Mouse (Mus musculus): ENCODE measurements around the gene Kdelr1. TPM values are rescaled to one million over a fixed set of nuclear protein-coding genes. Genes with fewer than 3 reads are reported as not detected.

Kdelr1 gene
- polyA plus RNA-seq, 1 experiment from 2014 or later: 61.0 TPM

- H3K27ac ChIP-seq (replicated peaks): no peak overlapping the region
- no peak overlapping the region for H3K9ac ChIP-seq
- H3K4me1 ChIP-seq (replicated peaks): 0 out of 2 replicates have a peak, but pooled peaks cover 10% of the 10 kb centered on the region
- no peaks in the 10 kb centered on the region for H3K9me3 ChIP-seq
- no peak overlapping the region for H3K4me3 ChIP-seq
- WGBS: 83% methylated on average over 12 of the region's 12 CpGs
- H3K36me3 ChIP-seq: no peaks in the 10 kb centered on the region
- H3K27me3 ChIP-seq: 0 out of 2 replicates have a peak, but pooled peaks cover 9% of the 10 kb centered on the region
- no peak for ATAC-seq (ENCODE audit: low FRiP score, low read depth)
- no peak overlapping the region for H3K4me2 ChIP-seq
Measured at GRCm38 (mm10) chr7:45853089-45853488, 19.5 kb upstream of the Kdelr1 start.

- 6% methylated on average over 28 of the region's 30 CpGs for whole genome bisulfite sequencing
- Histone ChIP-seq H3K4me2 (peak overlapping the region; percentile 48), H3K9ac (0 out of 2 replicates have a peak overlapping the region, but pooled peaks have one; percentile 20), H3K4me3 (peak overlapping the region; percentile 22), H3K27me3 (peaks cover 2% of the 10 kb centered on the region; the same call in 1 of the 2 replicates), H3K9me3 (no peaks in the 10 kb centered on the region), H3K4me1 (replicated peaks) (0 out of 2 replicates have a peak, but pooled peaks cover 15% of the 10 kb centered on the region), H3K27ac (replicated peaks) (no peak overlapping the region), H3K36me3 (no peaks in the 10 kb centered on the region)
- peak; percentile 32; the same call in 1 of the 2 replicates for ATAC-seq (ENCODE audit: low FRiP score, low read depth)
Measured at GRCm38 (mm10) chr7:45856950-45857901, 15.3 kb upstream of the Kdelr1 start.

GRCm38 (mm10) chr7:45859008-45859407 is 13.6 kb upstream of the Kdelr1 start:
- 0 out of 2 replicates have a peak, but pooled peaks cover 15% of the 10 kb centered on the region for H3K4me1 ChIP-seq (replicated peaks)
- no peak overlapping the region for H3K9ac ChIP-seq
- WGBS: 54% methylated on average over 4 of the region's 4 CpGs
- H3K27me3 ChIP-seq: peaks cover 2% of the 10 kb centered on the region; the same call in 1 of the 2 replicates
- no peaks in the 10 kb centered on the region for H3K36me3 ChIP-seq
- H3K4me2 ChIP-seq: no peak overlapping the region
- no peak overlapping the region for H3K4me3 ChIP-seq
- H3K27ac ChIP-seq (replicated peaks): no peak overlapping the region
- H3K9me3 ChIP-seq: no peaks in the 10 kb centered on the region
- ATAC-seq (ENCODE audit: low FRiP score, low read depth): no peak

GRCm38 (mm10) chr7:45862804-45863203 is 9.8 kb upstream of the Kdelr1 start:
- no peak overlapping the region for H3K27ac ChIP-seq (replicated peaks)
- no peak overlapping the region for H3K4me3 ChIP-seq

GRCm38 (mm10) chr7:45864435-45864834 is 8.1 kb upstream of the Kdelr1 start:
- H3K27me3 ChIP-seq: no peaks in the 10 kb centered on the region
- no peak overlapping the region for H3K27ac ChIP-seq (replicated peaks)
- no peak overlapping the region for H3K4me3 ChIP-seq
- ATAC-seq (ENCODE audit: low FRiP score, low read depth): no peak
- no peak overlapping the region for H3K9ac ChIP-seq
- H3K36me3 ChIP-seq: no peaks in the 10 kb centered on the region
- no peak overlapping the region for H3K4me2 ChIP-seq
- H3K9me3 ChIP-seq: no peaks in the 10 kb centered on the region
- H3K4me1 ChIP-seq (replicated peaks): peaks cover 27% of the 10 kb centered on the region
- WGBS: 62% methylated on average over 3 of the region's 3 CpGs

More at GRCm38 (mm10) chr7:45862804-45863203, 9.8 kb upstream of the Kdelr1 start:
- Histone ChIP-seq H3K36me3 (no peaks in the 10 kb centered on the region), H3K4me2 (no peak overlapping the region), H3K9me3 (no peaks in the 10 kb centered on the region), H3K4me1 (replicated peaks) (peaks cover 16% of the 10 kb centered on the region), H3K27me3 (no peaks in the 10 kb centered on the region; the same call in 1 of the 2 replicates), H3K9ac (no peak overlapping the region)
- 89% methylated on average over 7 of the region's 7 CpGs for WGBS
- ATAC-seq (ENCODE audit: low FRiP score, low read depth): no peak

GRCm38 (mm10) chr7:45865925-45866910 is 6.4 kb upstream of the Kdelr1 start:
- Histone ChIP-seq H3K36me3 (no peaks in the 10 kb centered on the region), H3K27ac (replicated peaks) (peak overlapping the region; percentile 67), H3K9ac (peak overlapping the region; percentile 73), H3K4me1 (replicated peaks) (peaks cover 40% of the 10 kb centered on the region), H3K4me2 (peak overlapping the region; percentile 71), H3K4me3 (peak overlapping the region; percentile 59), H3K9me3 (no peaks in the 10 kb centered on the region), H3K27me3 (no peaks in the 10 kb centered on the region)
- peak; percentile 46 for ATAC-seq (ENCODE audit: low FRiP score, low read depth)
- 1% methylated on average over 110 of the region's 117 CpGs for WGBS

- Histone ChIP-seq H3K27me3 (no peaks in the 10 kb centered on the region), H3K9ac (peak overlapping the region; percentile 22; the same call in 1 of the 2 replicates), H3K4me2 (peak overlapping the region; percentile 71), H3K36me3 (no peaks in the 10 kb centered on the region), H3K4me3 (peak overlapping the region; percentile 59), H3K4me1 (replicated peaks) (peaks cover 43% of the 10 kb centered on the region), H3K9me3 (no peaks in the 10 kb centered on the region), H3K27ac (replicated peaks) (no peak overlapping the region)
- no peak for ATAC-seq (ENCODE audit: low FRiP score, low read depth)
- 4% methylated on average over 2 of the region's 2 CpGs for WGBS
Measured at GRCm38 (mm10) chr7:45867871-45868270, 4.7 kb upstream of the Kdelr1 start.

- H3K4me2 ChIP-seq: peak overlapping the region; percentile 71
- 13% methylated on average over 8 of the region's 8 CpGs for WGBS
- no peaks in the 10 kb centered on the region for H3K9me3 ChIP-seq
- peak overlapping the region; percentile 73 for H3K27ac ChIP-seq (replicated peaks)
- no peaks in the 10 kb centered on the region for H3K27me3 ChIP-seq
- peak overlapping the region; percentile 59 for H3K4me3 ChIP-seq
- no peaks in the 10 kb centered on the region for H3K36me3 ChIP-seq
- ATAC-seq (ENCODE audit: low FRiP score, low read depth): no peak
- H3K9ac ChIP-seq: peak overlapping the region; percentile 75
- H3K4me1 ChIP-seq (replicated peaks): peaks cover 51% of the 10 kb centered on the region
Measured at GRCm38 (mm10) chr7:45869107-45869670, 3.4 kb upstream of the Kdelr1 start.

- peak overlapping the region; percentile 59 for H3K4me3 ChIP-seq
- H3K27ac ChIP-seq (replicated peaks): peak overlapping the region; percentile 73
- 0 out of 2 replicates have a peak, but pooled peaks cover 2% of the 10 kb centered on the region for H3K36me3 ChIP-seq
- no peak for ATAC-seq (ENCODE audit: low FRiP score, low read depth)
- peak overlapping the region; percentile 71 for H3K4me2 ChIP-seq
- H3K9ac ChIP-seq: peak overlapping the region; percentile 75
- no peaks in the 10 kb centered on the region for H3K9me3 ChIP-seq
- no peaks in the 10 kb centered on the region for H3K27me3 ChIP-seq
- WGBS: 2% methylated on average over 14 of the region's 14 CpGs
- H3K4me1 ChIP-seq (replicated peaks): peaks cover 57% of the 10 kb centered on the region
Measured at GRCm38 (mm10) chr7:45869787-45870186, 2.8 kb upstream of the Kdelr1 start.

GRCm38 (mm10) chr7:45870282-45871058 is 2.1 kb upstream of the Kdelr1 start:
- Histone ChIP-seq H3K4me1 (replicated peaks) (peaks cover 61% of the 10 kb centered on the region), H3K9ac (peak overlapping the region; percentile 75), H3K27ac (replicated peaks) (peak overlapping the region; percentile 73), H3K4me2 (peak overlapping the region; percentile 71), H3K27me3 (no peaks in the 10 kb centered on the region), H3K36me3 (peaks cover 7% of the 10 kb centered on the region; the same call in 1 of the 2 replicates), H3K9me3 (no peaks in the 10 kb centered on the region), H3K4me3 (peak overlapping the region; percentile 59)
- WGBS: 1% methylated on average over 30 of the region's 30 CpGs
- ATAC-seq (ENCODE audit: low FRiP score, low read depth): 0 out of 2 replicates have a peak, but pooled peaks have one; percentile 0

Measured in hindbrain, embryonic 15.5 days (tissue).